Mouse (Mus musculus) neural tube, embryonic 12.5 days (tissue): ENCODE measurements at regions not wholly inside any gene's neighbourhood (a gene's known extent, or its start where the extent isn't known, plus 50 kb on each side); places are given as distances from the start of the nearest gene placed in this dataset.

ENCODE experiments used
- ATAC-seq: fragments of 200-750 bp; cut with Nextera tagmentation; 2 replicates; pipeline ENCODE4 v1.8.0; 2017; ENCODE audit warnings: low read depth, mild to moderate bottlenecking, moderate TSS enrichment, moderate library complexity; ENCODE audit not compliant: low FRiP score
- H3K27ac ChIP-seq: fragments of 300-500 bp; sonication (generic); 2 replicates; pipeline ENCODE4 v1.5.1; 2016
- H3K27me3 ChIP-seq: fragments of 300-500 bp; sonication (generic); replicated peaks from 2 replicates; pipeline ENCODE4 v1.6.1; 2016; ENCODE audit warnings: mild to moderate bottlenecking
- H3K36me3 ChIP-seq: fragments of 300-500 bp; sonication (generic); 2 replicates; pipeline ENCODE4 v1.6.1; 2016; ENCODE audit warnings: mild to moderate bottlenecking
- H3K4me1 ChIP-seq: fragments of 300-500 bp; sonication (generic); 2 replicates; pipeline ENCODE4 v1.6.1; 2016
- H3K4me2 ChIP-seq: fragments of 300-500 bp; sonication (generic); replicated peaks from 2 replicates; pipeline ENCODE4 v1.6.1; 2016; ENCODE audit warnings: mild to moderate bottlenecking
- H3K4me3 ChIP-seq: fragments of 300-500 bp; sonication (generic); 2 replicates; pipeline ENCODE4 v1.5.1; 2016
- H3K9ac ChIP-seq: fragments of 300-500 bp; sonication (generic); 2 replicates; pipeline ENCODE4 v1.6.1; 2016; ENCODE audit warnings: mild to moderate bottlenecking
- H3K9me3 ChIP-seq: fragments of 300-500 bp; sonication (generic); 2 replicates; pipeline ENCODE4 v1.6.1; 2016; ENCODE audit warnings: mild to moderate bottlenecking
- WGBS: fragments of 180-500 bp; shearing (Covaris S2); methylation state at CpG from one replicate; pipeline ENCODE4 v1.1.7; 2016; 5-methylcytosine and 5-hydroxymethylcytosine counted together

- H3K27me3 ChIP-seq = no peaks in the 10 kb centered on the region
- no peak overlapping the region for H3K27ac ChIP-seq
- no peaks in the 10 kb centered on the region for H3K9me3 ChIP-seq
- WGBS = 94% methylated on average over 8 of the region's 8 CpGs
- H3K9ac ChIP-seq = no peak overlapping the region
- no peak overlapping the region for H3K4me3 ChIP-seq
- no peaks in the 10 kb centered on the region for H3K36me3 ChIP-seq
- ATAC-seq = no peak
- H3K4me2 ChIP-seq = no peak overlapping the region
- H3K4me1 ChIP-seq = peaks cover 22% of the 10 kb centered on the region
Observed at GRCm38 (mm10) chr4:107736866-107737265, 52.8 kb upstream of the Dmrtb1 start.

- WGBS = 11% methylated on average over 6 of the region's 6 CpGs
- no peaks in the 10 kb centered on the region for H3K9me3 ChIP-seq
- H3K4me1 ChIP-seq = peaks cover 12% of the 10 kb centered on the region
- H3K9ac ChIP-seq = no peak overlapping the region
- ATAC-seq = peak; percentile 80
- no peak overlapping the region for H3K27ac ChIP-seq
- H3K27me3 ChIP-seq = no peaks in the 10 kb centered on the region
- no peaks in the 10 kb centered on the region for H3K36me3 ChIP-seq
- no peak overlapping the region for H3K4me3 ChIP-seq
- H3K4me2 ChIP-seq = no peak overlapping the region
Observed at GRCm38 (mm10) chr4:107737907-107738306, 53.9 kb upstream of the Dmrtb1 start.

- H3K9me3 ChIP-seq = no peaks in the 10 kb centered on the region
- no peaks in the 10 kb centered on the region for H3K27me3 ChIP-seq
- no peak overlapping the region for H3K4me2 ChIP-seq
- H3K36me3 ChIP-seq = no peaks in the 10 kb centered on the region
- 86% methylated on average over 9 of the region's 9 CpGs for WGBS
- no peak overlapping the region for H3K27ac ChIP-seq
- ATAC-seq = no peak
- no peak overlapping the region for H3K9ac ChIP-seq
- H3K4me3 ChIP-seq = no peak overlapping the region
- peaks cover 5% of the 10 kb centered on the region; the same call in 1 of the 2 replicates for H3K4me1 ChIP-seq
Observed at GRCm38 (mm10) chr4:107738776-107739175, 54.7 kb upstream of the Dmrtb1 start.

- Histone ChIP-seq H3K9me3 (no peaks in the 10 kb centered on the region), H3K4me3 (no peak overlapping the region), H3K27me3 (no peaks in the 10 kb centered on the region), H3K27ac (no peak overlapping the region), H3K4me1 (peaks cover 2% of the 10 kb centered on the region), H3K4me2 (no peak overlapping the region), H3K9ac (no peak overlapping the region), H3K36me3 (no peaks in the 10 kb centered on the region)
- no peak; the same call in 1 of the 2 replicates for ATAC-seq
- 41% methylated on average over 6 of the region's 6 CpGs for whole genome bisulfite sequencing
Observed at GRCm38 (mm10) chr4:107739789-107740405, 55.9 kb upstream of the Dmrtb1 start.

- no peak overlapping the region for H3K4me3 ChIP-seq
- H3K36me3 ChIP-seq = no peaks in the 10 kb centered on the region
- WGBS = 87% methylated on average over 2 of the region's 2 CpGs
Observed at GRCm38 (mm10) chr4:107743646-107744045, 58.4 kb upstream of the Lrp8 start.

GRCm38 (mm10) chr4:107746366-107746765 lies 55.7 kb upstream of the Lrp8 start:
- WGBS = 73% methylated on average over 3 of the region's 3 CpGs
- Histone ChIP-seq H3K4me3 (no peak overlapping the region), H3K27ac (no peak overlapping the region), H3K36me3 (no peaks in the 10 kb centered on the region), H3K4me1 (peaks cover 16% of the 10 kb centered on the region), H3K9me3 (no peaks in the 10 kb centered on the region), H3K4me2 (no peak overlapping the region), H3K27me3 (0 out of 2 replicates have a peak, but pooled peaks cover 3% of the 10 kb centered on the region), H3K9ac (no peak overlapping the region)
- no peak for ATAC-seq

More at GRCm38 (mm10) chr4:107743646-107744045, 58.4 kb upstream of the Lrp8 start:
- ATAC-seq = no peak
- H3K4me1 ChIP-seq = peaks cover 13% of the 10 kb centered on the region
- H3K9me3 ChIP-seq = no peaks in the 10 kb centered on the region
- no peak overlapping the region for H3K27ac ChIP-seq
- H3K9ac ChIP-seq = no peak overlapping the region
- H3K4me2 ChIP-seq = no peak overlapping the region
- H3K27me3 ChIP-seq = 0 out of 2 replicates have a peak, but pooled peaks cover 3% of the 10 kb centered on the region

GRCm38 (mm10) chr4:107746923-107747431 lies 55.1 kb upstream of the Lrp8 start:
- Histone ChIP-seq H3K9me3 (no peaks in the 10 kb centered on the region), H3K4me2 (no peak overlapping the region), H3K27me3 (0 out of 2 replicates have a peak, but pooled peaks cover 3% of the 10 kb centered on the region), H3K4me1 (peaks cover 16% of the 10 kb centered on the region), H3K27ac (no peak overlapping the region), H3K36me3 (no peaks in the 10 kb centered on the region), H3K9ac (no peak overlapping the region), H3K4me3 (no peak overlapping the region)
- no peak for ATAC-seq
- 90% methylated on average over 5 of the region's 5 CpGs for WGBS

GRCm38 (mm10) chr4:107747454-107747853 lies 54.6 kb upstream of the Lrp8 start:
- H3K9ac ChIP-seq = no peak overlapping the region
- H3K4me3 ChIP-seq = no peak overlapping the region
- no peaks in the 10 kb centered on the region for H3K9me3 ChIP-seq
- ATAC-seq = no peak
- no peaks in the 10 kb centered on the region for H3K36me3 ChIP-seq
- no peak overlapping the region for H3K27ac ChIP-seq
- H3K4me2 ChIP-seq = no peak overlapping the region
- 85% methylated on average over 9 of the region's 9 CpGs for WGBS
- peaks cover 16% of the 10 kb centered on the region for H3K4me1 ChIP-seq
- H3K27me3 ChIP-seq = 0 out of 2 replicates have a peak, but pooled peaks cover 3% of the 10 kb centered on the region

GRCm38 (mm10) chr4:107747907-107748628 lies 54.0 kb upstream of the Lrp8 start:
- H3K4me1 ChIP-seq = peaks cover 16% of the 10 kb centered on the region
- no peaks in the 10 kb centered on the region for H3K9me3 ChIP-seq
- H3K9ac ChIP-seq = no peak overlapping the region
- no peaks in the 10 kb centered on the region for H3K36me3 ChIP-seq
- H3K27me3 ChIP-seq = 0 out of 2 replicates have a peak, but pooled peaks cover 3% of the 10 kb centered on the region
- 83% methylated on average over 13 of the region's 13 CpGs for WGBS
- no peak for ATAC-seq
- H3K4me3 ChIP-seq = no peak overlapping the region
- no peak overlapping the region for H3K4me2 ChIP-seq
- no peak overlapping the region for H3K27ac ChIP-seq

- no peak overlapping the region for H3K27ac ChIP-seq
- no peaks in the 10 kb centered on the region for H3K36me3 ChIP-seq
- no peak overlapping the region for H3K9ac ChIP-seq
- 76% methylated on average over 8 of the region's 8 CpGs for WGBS
- ATAC-seq = no peak
- no peaks in the 10 kb centered on the region for H3K9me3 ChIP-seq
- peaks cover 16% of the 10 kb centered on the region for H3K4me1 ChIP-seq
- H3K27me3 ChIP-seq = 0 out of 2 replicates have a peak, but pooled peaks cover 3% of the 10 kb centered on the region
- no peak overlapping the region for H3K4me2 ChIP-seq
- no peak overlapping the region for H3K4me3 ChIP-seq
Observed at GRCm38 (mm10) chr4:107749045-107749444, 53.0 kb upstream of the Lrp8 start.

- Histone ChIP-seq H3K4me2 (no peak overlapping the region), H3K27me3 (0 out of 2 replicates have a peak, but pooled peaks cover 3% of the 10 kb centered on the region), H3K27ac (no peak overlapping the region), H3K4me1 (peaks cover 12% of the 10 kb centered on the region), H3K9ac (no peak overlapping the region), H3K9me3 (no peaks in the 10 kb centered on the region), H3K36me3 (no peaks in the 10 kb centered on the region), H3K4me3 (no peak overlapping the region)
- WGBS = 55% methylated on average over 9 of the region's 9 CpGs
- ATAC-seq = 0 out of 2 replicates have a peak, but pooled peaks have one; percentile 19
Observed at GRCm38 (mm10) chr4:107750017-107750416, 52.0 kb upstream of the Lrp8 start.
